Mouse (Mus musculus) heart, adult 18-20 months (tissue): ENCODE results near the gene Dmap1. TPM values are rescaled to one million over a fixed set of nuclear protein-coding genes. Genes with fewer than 3 reads are reported as not detected.

Experiments
- total RNA-seq, 2 experiments: library from RNA; stranded (reverse); gene quantifications; 2 replicates each; pipeline ENCODE4 v1.2.3; 2021

The Dmap1 gene
- total RNA-seq, 2 experiments from 2014 or later, result 19.9 to 20.1 TPM

Other genes starting within 250 kb of the Dmap1 start
- gene Rnf220, start 185.2 kb downstream of the Dmap1 start, total RNA-seq, result 10 to 100 TPM; 32.6 to 36.1 TPM
- 10 to 100 TPM; 76.4 to 90.5 TPM for gene Eri3, start 131.9 kb downstream of the Dmap1 start, total RNA-seq
- not detected for gene Gm12845, start 42.1 kb upstream of the Dmap1 start, total RNA-seq
- not detected for gene Klf17, start 83.4 kb upstream of the Dmap1 start, total RNA-seq
- gene Slc6a9, start 152.2 kb upstream of the Dmap1 start, total RNA-seq, result 1 to 10 TPM; 1.7 to 2.1 TPM
- under 1 TPM; 0.30 to 0.64 TPM for gene Ccdc24, start 190.3 kb upstream of the Dmap1 start, total RNA-seq
- gene B4galt2, start 201.2 kb upstream of the Dmap1 start, total RNA-seq, result 1 to 10 TPM; 4.0 to 4.4 TPM
- gene Atp6v0b, start 205.1 kb upstream of the Dmap1 start, total RNA-seq, result 100 to 1,000 TPM in 1 of 2 experiments, 10 to 100 TPM in 1; 96.3 to 121 TPM
- 1 to 10 TPM; 3.8 TPM for gene Dph2, start 209.8 kb upstream of the Dmap1 start, total RNA-seq
- gene Ipo13, start 232.7 kb upstream of the Dmap1 start, total RNA-seq, result 10 to 100 TPM; 68.3 to 72.5 TPM
- under 1 TPM in 1 of 2 experiments, not detected in 1; 0.33 TPM for gene Artn, start 247.5 kb upstream of the Dmap1 start, total RNA-seq